Mouse (Mus musculus) left cerebral cortex, adult 18-20 months (tissue): ENCODE measurements around the gene Snx33. TPM values are rescaled to one million over a fixed set of nuclear protein-coding genes. Genes with fewer than 3 reads are reported as not detected.
A peak's percentile ranks its signal among the peaks of the same experiment; 100 is the strongest.
"Not testable (repeated sequence)": the region's sequence is repeated elsewhere in the genome, so short reads cannot be mapped to it uniquely, and the experiment has no call there.

Experiments
- DNase-seq, 2 experiments: peaks; one replicate each; pipeline ENCODE4 v3.0.0; 2021 to 2022; ENCODE audit warnings: low spot score in 2 of 2, mixed read lengths in 1 of 2
- long read RNA-seq, 2 experiments: library from polyadenylated mRNA; stranded (forward); transcript quantifications; one replicate each; pipeline ENCODE4 v2.0.0; 2021
- total RNA-seq, 2 experiments: library from RNA; stranded (reverse); gene quantifications; 2 replicates each; pipeline ENCODE4 v1.2.3; 2021

Snx33 gene
- 1 to 10 TPM; 6.8 to 7.4 TPM for total RNA-seq
- long read RNA-seq, experiment 1, full-length matches to known transcripts = 6 of 10 reads
- long read RNA-seq, experiment 1, partial matches to known transcripts = 3 of 10 reads
- long read RNA-seq, experiment 1, other reads (novel, unspliced or antisense) = 1 of 10 reads
- long read RNA-seq, experiment 2, full-length matches to known transcripts = 2 of 2 reads
- long read RNA-seq, experiment 2, partial matches to known transcripts = 0 of 2 reads
- long read RNA-seq, experiment 2, other reads (novel, unspliced or antisense) = 0 of 2 reads

GRCm38 (mm10) chr9:56928041-56928811, at the start of gene Snx33:
Gene Snx33 (minus strand): TSS chr9:56928371.
- peak; percentile 91 to 92 for DNase-seq

GRCm38 (mm10) chr9:56975199-56975598, 47.0 kb upstream of the Snx33 start:
- DNase-seq = no peak

- no peak for DNase-seq
Measured at GRCm38 (mm10) chr9:56973960-56974524, 45.9 kb upstream of the Snx33 start.

- DNase-seq = no peak
Measured at GRCm38 (mm10) chr9:56970158-56970557, 42.0 kb upstream of the Snx33 start.

GRCm38 (mm10) chr9:56961591-56961990, 33.4 kb upstream of the Snx33 start:
- no peak for DNase-seq

- no peak for DNase-seq
Measured at GRCm38 (mm10) chr9:56958689-56959088, 30.5 kb upstream of the Snx33 start.

- DNase-seq = no peak
Measured at GRCm38 (mm10) chr9:56956966-56957675, 28.9 kb upstream of the Snx33 start.

GRCm38 (mm10) chr9:56953562-56953961, 25.4 kb upstream of the Snx33 start:
- DNase-seq = no peak

GRCm38 (mm10) chr9:56950414-56951400, 22.5 kb upstream of the Snx33 start, which contains the start of gene Snupn:
Gene Snupn (plus strand): TSS chr9:56950878.
- peak; percentile 96 to 98 for DNase-seq

GRCm38 (mm10) chr9:56949767-56950166, 21.6 kb upstream of the Snx33 start:
- DNase-seq = no peak

GRCm38 (mm10) chr9:56948699-56949098, 20.5 kb upstream of the Snx33 start:
- DNase-seq = not testable (repeated sequence)

- peak; percentile 67 for DNase-seq
Measured at GRCm38 (mm10) chr9:56947481-56947880, 19.3 kb upstream of the Snx33 start.

- no peak for DNase-seq
Measured at GRCm38 (mm10) chr9:56938374-56938773, 10.2 kb upstream of the Snx33 start.

- peak; percentile 88 to 89 for DNase-seq
Measured at GRCm38 (mm10) chr9:56937223-56938160, 9.3 kb upstream of the Snx33 start, which contains the start of gene Imp3. Gene Imp3 (plus strand): TSS chr9:56937475.

- no peak for DNase-seq
Measured at GRCm38 (mm10) chr9:56936861-56937222, 8.7 kb upstream of the Snx33 start.

- no peak for DNase-seq
Measured at GRCm38 (mm10) chr9:56930556-56930955, 2.4 kb upstream of the Snx33 start.

GRCm38 (mm10) chr9:56929496-56929895, 1.3 kb upstream of the Snx33 start:
- DNase-seq = no peak

GRCm38 (mm10) chr9:56927191-56928012, 769 bp downstream of the Snx33 start:
- DNase-seq = no peak
